Mouse (Mus musculus) heart, embryonic 16.5 days (tissue): ENCODE results near the gene Zhx3. TPM values are rescaled to one million over a fixed set of nuclear protein-coding genes. Genes with fewer than 3 reads are reported as not detected.
A peak's percentile ranks its signal among the peaks of the same experiment; 100 is the strongest.

Experiments
- ATAC-seq: fragments of 200-750 bp; cut with Nextera tagmentation; replicated peaks from 2 replicates; pipeline ENCODE4 v1.8.0; 2017; ENCODE audit warnings: moderate number of reproducible peaks; ENCODE audit not compliant: insufficient read depth, low FRiP score; ENCODE audit errors: extremely low read depth
- H3K27ac ChIP-seq: fragments of 300-500 bp; sonication (generic); 2 replicates; pipeline ENCODE4 v1.5.1; 2014; ENCODE audit warnings: mild to moderate bottlenecking, low read length, control low read depth, moderate library complexity
- H3K27me3 ChIP-seq: fragments of 300-500 bp; sonication (generic); 2 replicates; pipeline ENCODE4 v1.6.1; 2014; ENCODE audit warnings: low read length, mixed read lengths; ENCODE audit not compliant: control insufficient read depth, insufficient read depth
- H3K36me3 ChIP-seq: fragments of 300-500 bp; sonication (generic); 2 replicates; pipeline ENCODE4 v1.6.1; 2014; ENCODE audit not compliant: control insufficient read depth, insufficient read depth
- H3K4me1 ChIP-seq: fragments of 300-500 bp; sonication (generic); 2 replicates; pipeline ENCODE4 v1.6.1; 2014; ENCODE audit warnings: low read length, mixed read lengths; ENCODE audit not compliant: control insufficient read depth, insufficient read depth
- H3K4me2 ChIP-seq: fragments of 300-500 bp; sonication (generic); 2 replicates; pipeline ENCODE4 v1.6.1; 2014; ENCODE audit warnings: low read depth, mild to moderate bottlenecking, control low read depth, low read length
- H3K4me3 ChIP-seq: fragments of 300-500 bp; sonication (generic); 2 replicates; pipeline ENCODE4 v1.5.1; 2014; ENCODE audit warnings: mild to moderate bottlenecking, control low read depth, low read length
- H3K9ac ChIP-seq: fragments of 300-500 bp; sonication (generic); 2 replicates; pipeline ENCODE4 v1.6.1; 2014; ENCODE audit warnings: low read length, control low read depth
- H3K9me3 ChIP-seq: fragments of 300-500 bp; sonication (generic); replicated peaks from 2 replicates; pipeline ENCODE4 v1.6.1; 2016; ENCODE audit warnings: low read length; ENCODE audit not compliant: control insufficient read depth
- WGBS: fragments of 180-500 bp; shearing (Covaris S2); extraction: QIAGEN DNeasy Blood & Tissue Kit; methylation state at CpG from one replicate; pipeline ENCODE4 v1.1.7; 2014; 5-methylcytosine and 5-hydroxymethylcytosine counted together
- polyA plus RNA-seq: library from polyadenylated mRNA; unstranded; fragments of >200 nt; fragmentation: Nextera tagmentation; extraction: Ambion mirVana; gene quantifications from 2 replicates; pipeline ENCODE4 v1.2.1, GENCODE M21; 2015

Gene Zhx3
- polyA plus RNA-seq, 1 experiment from 2014 or later: 6.8 TPM

DNA sequence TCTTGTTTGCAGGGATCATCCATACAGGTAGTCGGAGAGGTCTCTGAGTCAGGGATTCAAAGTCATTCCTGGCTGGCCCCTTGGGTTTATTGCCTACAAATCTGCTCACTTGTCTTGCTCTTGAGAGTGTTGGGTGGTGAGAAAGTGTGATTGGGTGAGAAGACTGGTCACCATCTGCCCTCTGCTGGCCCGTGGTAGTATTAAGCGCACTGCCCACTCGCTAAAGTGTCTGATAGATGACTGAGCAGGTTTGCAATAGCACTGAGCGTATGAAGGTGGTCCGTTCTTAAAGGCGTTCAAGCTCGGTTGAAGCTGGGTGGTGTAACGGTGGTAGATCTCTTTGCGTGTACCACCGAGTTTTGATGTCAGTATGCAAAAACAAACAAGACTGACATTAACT is 14.5 kb upstream of the Zhx3 start:
- H3K4me1 ChIP-seq: 0 out of 2 replicates have a peak, but pooled peaks cover 9% of the 10 kb centered on the region
- no peak overlapping the region for H3K27ac ChIP-seq
- peak; percentile 83 for ATAC-seq
- no peaks in the 10 kb centered on the region for H3K36me3 ChIP-seq
- H3K9ac ChIP-seq: peak overlapping the region; percentile 68
- peak overlapping the region; percentile 96 for H3K4me2 ChIP-seq
- no peaks in the 10 kb centered on the region for H3K27me3 ChIP-seq
- no peaks in the 10 kb centered on the region for H3K9me3 ChIP-seq
- 1% methylated on average over 11 of the region's 11 CpGs for WGBS
- peak overlapping the region; percentile 58 for H3K4me3 ChIP-seq

DNA sequence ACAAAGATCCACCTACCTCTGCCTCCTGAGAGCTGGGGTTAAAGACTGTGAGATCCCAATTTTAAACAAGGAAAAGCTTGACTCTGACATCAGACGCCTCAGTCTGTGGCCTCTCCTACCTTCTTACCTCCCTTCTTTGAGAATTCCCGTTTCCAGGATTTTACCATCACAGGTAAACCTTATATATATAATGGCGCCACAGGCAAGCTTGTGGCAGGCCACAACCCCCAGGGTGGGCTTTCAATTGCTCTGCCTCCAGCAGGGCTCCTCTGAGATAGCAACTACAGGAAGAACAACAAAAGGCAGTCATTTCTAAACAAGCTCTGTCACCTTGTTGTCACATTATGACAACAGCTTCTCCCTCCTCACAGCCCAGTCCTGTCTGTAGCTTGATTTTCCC is 13.4 kb upstream of the Zhx3 start:
- no peaks in the 10 kb centered on the region for H3K27me3 ChIP-seq
- no peak for ATAC-seq
- WGBS: 76% methylated on average over 3 of the region's 3 CpGs

DNA sequence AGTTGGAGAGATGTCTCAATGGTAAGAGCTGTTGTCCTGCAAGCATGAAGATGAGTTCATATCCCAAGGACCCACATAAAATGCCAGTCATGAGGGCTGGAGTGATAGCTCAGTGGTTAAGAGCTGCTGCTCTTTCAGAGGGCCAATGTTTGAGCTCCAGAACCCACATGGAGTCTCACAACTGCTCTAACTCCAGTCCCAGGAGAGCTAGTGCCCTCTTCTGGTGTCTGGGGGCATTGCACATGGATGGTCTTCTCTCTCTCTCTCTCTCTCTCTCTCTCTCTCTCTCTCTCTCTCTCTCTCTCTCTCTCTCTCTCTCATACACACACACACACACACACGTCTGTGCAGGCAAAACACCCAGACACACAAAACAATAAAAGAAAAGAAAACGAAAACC is 12.0 kb upstream of the Zhx3 start:
- Histone ChIP-seq H3K4me2 (no peak overlapping the region), H3K36me3 (no peaks in the 10 kb centered on the region), H3K27me3 (no peaks in the 10 kb centered on the region), H3K4me1 (peaks cover 14% of the 10 kb centered on the region; the same call in 1 of the 2 replicates), H3K4me3 (no peak overlapping the region), H3K9me3 (no peaks in the 10 kb centered on the region), H3K9ac (no peak overlapping the region), H3K27ac (no peak overlapping the region)
- no peak for ATAC-seq
- 29% methylated on average over 2 of the region's 2 CpGs for WGBS

More for the DNA sequence above, 13.4 kb upstream of the Zhx3 start:
- Histone ChIP-seq H3K36me3 (no peaks in the 10 kb centered on the region), H3K4me3 (no peak overlapping the region), H3K4me1 (0 out of 2 replicates have a peak, but pooled peaks cover 9% of the 10 kb centered on the region), H3K4me2 (no peak overlapping the region), H3K27ac (no peak overlapping the region), H3K9me3 (no peaks in the 10 kb centered on the region), H3K9ac (no peak overlapping the region)

GRCm38 (mm10) chr2:160883912-160884311 is 11.1 kb upstream of the Zhx3 start:
- H3K27me3 ChIP-seq: no peaks in the 10 kb centered on the region
- ATAC-seq: no peak
- H3K4me3 ChIP-seq: no peak overlapping the region
- H3K9ac ChIP-seq: no peak overlapping the region
- no peak overlapping the region for H3K27ac ChIP-seq
- no peaks in the 10 kb centered on the region for H3K9me3 ChIP-seq
- 68% methylated on average over 4 of the region's 4 CpGs for WGBS
- peaks cover 14% of the 10 kb centered on the region; the same call in 1 of the 2 replicates for H3K4me1 ChIP-seq
- H3K4me2 ChIP-seq: no peak overlapping the region
- H3K36me3 ChIP-seq: no peaks in the 10 kb centered on the region

- Histone ChIP-seq H3K4me2 (no peak overlapping the region), H3K9me3 (no peaks in the 10 kb centered on the region), H3K4me3 (no peak overlapping the region), H3K27ac (no peak overlapping the region), H3K9ac (no peak overlapping the region), H3K36me3 (no peaks in the 10 kb centered on the region), H3K4me1 (peaks cover 5% of the 10 kb centered on the region; the same call in 1 of the 2 replicates), H3K27me3 (no peaks in the 10 kb centered on the region)
- 83% methylated on average over 5 of the region's 5 CpGs for WGBS
- no peak for ATAC-seq
These were observed 9.6 kb upstream of the Zhx3 start for GRCm38 (mm10) chr2:160882436-160882835.

DNA sequence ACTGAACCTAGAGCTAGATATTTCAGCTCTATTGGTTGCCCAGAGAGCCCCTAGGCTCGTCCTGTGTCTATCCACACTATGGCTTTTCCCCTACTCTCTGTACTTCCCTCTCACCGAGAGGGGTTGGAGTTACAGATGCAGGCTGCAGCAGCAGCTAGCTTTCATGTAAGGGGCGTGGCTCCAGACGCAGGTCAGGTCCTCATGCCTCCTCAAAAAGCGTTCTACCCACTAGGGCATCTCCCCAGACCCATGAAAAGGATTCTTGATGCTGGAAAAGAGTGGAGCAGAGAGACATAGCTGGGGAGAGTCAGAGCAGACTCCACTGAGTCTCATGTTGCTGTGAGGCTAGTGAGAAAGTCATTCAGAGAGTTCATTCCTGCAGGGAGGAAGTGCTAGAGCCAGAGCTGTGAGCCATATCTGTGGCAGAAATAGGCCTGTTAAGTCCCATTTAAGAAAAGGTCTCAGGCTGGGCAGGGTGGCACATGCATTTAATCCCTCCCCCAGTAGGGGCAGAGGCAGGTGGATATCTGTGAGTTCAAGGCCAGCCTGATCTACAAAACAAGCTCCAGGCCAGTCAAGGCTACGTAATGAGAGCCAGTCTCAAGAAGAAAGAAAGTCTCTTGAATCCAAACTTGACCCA is 8.8 kb upstream of the Zhx3 start:
- WGBS: 54% methylated on average over 6 of the region's 6 CpGs
- no peak for ATAC-seq
- Histone ChIP-seq H3K4me3 (no peak overlapping the region), H3K4me2 (no peak overlapping the region), H3K27ac (no peak overlapping the region), H3K27me3 (no peaks in the 10 kb centered on the region), H3K36me3 (no peaks in the 10 kb centered on the region), H3K9ac (no peak overlapping the region), H3K9me3 (no peaks in the 10 kb centered on the region), H3K4me1 (peaks cover 5% of the 10 kb centered on the region; the same call in 1 of the 2 replicates)

- ATAC-seq: no peak
- peak within 1 kb of the TSS; percentile 15; the same call in 1 of the 2 replicates for H3K9ac ChIP-seq
- no peaks in the 10 kb centered on the region for H3K36me3 ChIP-seq
- H3K27ac ChIP-seq: no peak within 1 kb of the TSS; the same call in 1 of the 2 replicates
- no peak within 1 kb of the TSS for H3K4me2 ChIP-seq
- peaks cover 5% of the 10 kb centered on the region; the same call in 1 of the 2 replicates for H3K4me1 ChIP-seq
- no peak within 1 kb of the TSS for H3K4me3 ChIP-seq
- 28% methylated on average over 13 of the region's 13 CpGs for WGBS
- no peaks in the 10 kb centered on the region for H3K27me3 ChIP-seq
- no peaks in the 10 kb centered on the region for H3K9me3 ChIP-seq
These were observed 7.8 kb upstream of the Zhx3 start, which contains the start of gene Lpin3 for GRCm38 (mm10) chr2:160880453-160881195. Gene Lpin3, plus strand, starts transcription at chr2:160880670.

DNA sequence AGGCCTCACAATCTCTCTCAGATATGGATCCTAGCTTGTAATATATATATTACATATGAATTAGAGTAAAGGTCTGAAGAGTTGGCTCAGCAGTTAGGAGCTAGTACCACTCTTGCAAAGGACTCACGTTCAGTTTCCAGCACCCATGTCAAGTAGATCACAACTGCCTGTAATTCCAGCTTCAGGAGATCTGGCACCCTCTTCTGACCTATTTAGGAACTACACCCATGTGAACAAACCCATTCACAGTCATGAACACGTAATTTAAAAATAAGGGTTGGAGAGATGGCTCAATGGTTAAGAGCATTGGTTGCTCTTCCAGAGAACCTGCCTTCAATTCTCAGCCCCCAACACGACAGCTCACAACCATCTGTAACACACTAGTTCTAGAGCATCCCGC is 3.3 kb upstream of the Zhx3 start:
- 81% methylated on average over 4 of the region's 4 CpGs for WGBS
- Histone ChIP-seq H3K4me3 (no peak overlapping the region), H3K4me2 (no peak overlapping the region), H3K27ac (no peak overlapping the region), H3K27me3 (no peaks in the 10 kb centered on the region), H3K4me1 (peaks cover 15% of the 10 kb centered on the region), H3K9ac (no peak overlapping the region), H3K9me3 (no peaks in the 10 kb centered on the region), H3K36me3 (no peaks in the 10 kb centered on the region)
- no peak for ATAC-seq

GRCm38 (mm10) chr2:160874231-160874877 is 1.6 kb upstream of the Zhx3 start:
- no peak for ATAC-seq

More at GRCm38 (mm10) chr2:160874231-160874877, 1.6 kb upstream of the Zhx3 start:
- no peaks in the 10 kb centered on the region for H3K36me3 ChIP-seq
- no peak overlapping the region for H3K4me2 ChIP-seq
- no peaks in the 10 kb centered on the region for H3K9me3 ChIP-seq
- H3K4me1 ChIP-seq: peaks cover 12% of the 10 kb centered on the region
- no peak overlapping the region for H3K9ac ChIP-seq
- H3K27me3 ChIP-seq: no peaks in the 10 kb centered on the region
- 61% methylated on average over 5 of the region's 5 CpGs for WGBS
- H3K27ac ChIP-seq: peak overlapping the region; percentile 57; the same call in 1 of the 2 replicates
- H3K4me3 ChIP-seq: no peak overlapping the region
